Mouse (Mus musculus) kidney, adult 2 months (tissue): ENCODE results near the gene H1foo. TPM values are rescaled to one million over a fixed set of nuclear protein-coding genes. Genes with fewer than 3 reads are reported as not detected.

Experiments used
- DNase-seq: peaks from one replicate; pipeline ENCODE4 v3.0.0; 2021
- H3K27ac ChIP-seq: fragments of 200-500 bp; 2 replicates; pipeline ENCODE4 v1.5.1; 2012; ENCODE audit warnings: low read depth, low read length, control low read depth, inconsistent platforms; ENCODE audit not compliant: insufficient read depth
- H3K27me3 ChIP-seq: fragments of 200-500 bp; replicated peaks from 2 replicates; pipeline ENCODE4 v1.6.1; 2012; ENCODE audit warnings: mild to moderate bottlenecking, moderate library complexity, low read length, inconsistent platforms; ENCODE audit not compliant: control insufficient read depth, insufficient read depth
- H3K36me3 ChIP-seq: fragments of 200-500 bp; 2 replicates; pipeline ENCODE4 v1.6.1; 2012; ENCODE audit warnings: mild to moderate bottlenecking, moderate library complexity, low read length, inconsistent platforms; ENCODE audit not compliant: control insufficient read depth, insufficient read depth
- H3K4me1 ChIP-seq: fragments of 200-500 bp; 2 replicates; pipeline ENCODE4 v1.6.1; 2011; ENCODE audit warnings: low read length; ENCODE audit not compliant: control insufficient read depth, insufficient read depth
- H3K4me3 ChIP-seq: fragments of 200-500 bp; 2 replicates; pipeline ENCODE4 v1.5.1; 2011; ENCODE audit warnings: mild to moderate bottlenecking, low read depth, low read length, control low read depth; ENCODE audit not compliant: insufficient read depth
- CTCF ChIP-seq: fragments of 200-500 bp; conservative IDR thresholded peaks from 2 replicates; pipeline ENCODE4 v1.5.1; 2011; ENCODE audit warnings: low read depth, mild to moderate bottlenecking, control low read depth, low read length, moderate library complexity, mixed read lengths; ENCODE audit not compliant: insufficient read depth, insufficient read length
- POLR2A ChIP-seq: fragments of 200-500 bp; IDR thresholded peaks from one replicate; pipeline ENCODE4 v1.6.1; 2011; ENCODE audit warnings: low read depth, low read length, control low read depth
- WGBS: fragments of 180-500 bp; shearing (Covaris S2); methylation state at CpG from one replicate; pipeline ENCODE4 v1.1.7; 2018; 5-methylcytosine and 5-hydroxymethylcytosine counted together
- polyA plus RNA-seq: library from polyadenylated mRNA; depleted of rRNA; stranded (reverse); fragments of >200 nt; gene quantifications from 2 replicates; pipeline ENCODE4 v1.2.3, GENCODE M21; 2012

H1foo gene
- polyA plus RNA-seq, 1 experiment: not detected

DNA sequence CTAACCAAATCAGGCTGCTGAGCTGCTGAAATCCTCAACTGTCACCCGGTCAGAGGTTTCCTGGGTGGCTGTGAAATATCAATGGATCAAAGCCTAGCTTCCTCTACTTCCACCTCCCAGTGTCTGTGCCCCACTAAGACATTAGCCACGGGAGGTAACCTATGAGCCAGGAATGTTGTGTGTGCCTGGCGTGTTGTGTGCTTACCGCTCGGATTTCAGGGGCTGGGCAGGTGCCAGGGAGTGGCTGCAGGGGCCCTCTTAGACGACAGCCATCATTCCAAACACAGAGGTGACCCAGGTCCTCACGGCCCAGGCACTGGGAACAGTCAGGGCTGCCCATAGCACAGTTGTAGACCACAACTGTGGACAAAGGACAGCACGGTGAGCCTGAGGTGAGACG lies 24.4 kb downstream of the H1foo start:
- Histone ChIP-seq H3K4me1 (peaks cover 4% of the 10 kb centered on the region; the same call in 1 of the 2 replicates), H3K36me3 (no peaks in the 10 kb centered on the region), H3K4me3 (no peak overlapping the region), H3K27me3 (no peaks in the 10 kb centered on the region), H3K27ac (no peak overlapping the region)
- no peak for DNase-seq
- TF ChIP-seq POLR2A (no peak), CTCF (no peak)
- 78% methylated on average over 9 of the region's 9 CpGs for WGBS

DNA sequence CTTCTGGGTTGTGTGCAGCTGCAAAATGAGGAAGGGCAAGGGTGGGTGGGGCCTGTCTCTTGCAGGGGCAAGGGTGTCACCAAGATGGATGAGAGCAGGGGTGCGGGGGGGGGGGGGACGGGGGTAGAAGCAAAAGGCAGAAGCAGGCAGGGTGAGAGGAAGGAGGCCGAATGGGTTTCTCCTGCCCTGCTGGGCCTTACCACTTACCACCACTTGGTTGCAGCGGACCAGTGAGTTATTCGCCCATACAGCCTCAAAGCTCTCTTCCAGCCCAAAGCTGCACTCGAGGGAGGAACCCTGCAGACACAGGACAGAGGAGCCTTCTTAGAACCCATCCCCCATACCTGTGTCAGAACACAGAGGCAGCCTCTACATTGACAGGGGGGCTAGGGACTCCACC lies 25.2 kb downstream of the H1foo start:
- no peaks in the 10 kb centered on the region for H3K27me3 ChIP-seq
- WGBS: 67% methylated on average over 6 of the region's 6 CpGs
- no peak overlapping the region for H3K27ac ChIP-seq
- H3K4me3 ChIP-seq: no peak overlapping the region
- H3K36me3 ChIP-seq: no peaks in the 10 kb centered on the region
- TF ChIP-seq CTCF: no peak
- no peak for TF ChIP-seq POLR2A
- DNase-seq: no peak
- peaks cover 4% of the 10 kb centered on the region; the same call in 1 of the 2 replicates for H3K4me1 ChIP-seq

DNA sequence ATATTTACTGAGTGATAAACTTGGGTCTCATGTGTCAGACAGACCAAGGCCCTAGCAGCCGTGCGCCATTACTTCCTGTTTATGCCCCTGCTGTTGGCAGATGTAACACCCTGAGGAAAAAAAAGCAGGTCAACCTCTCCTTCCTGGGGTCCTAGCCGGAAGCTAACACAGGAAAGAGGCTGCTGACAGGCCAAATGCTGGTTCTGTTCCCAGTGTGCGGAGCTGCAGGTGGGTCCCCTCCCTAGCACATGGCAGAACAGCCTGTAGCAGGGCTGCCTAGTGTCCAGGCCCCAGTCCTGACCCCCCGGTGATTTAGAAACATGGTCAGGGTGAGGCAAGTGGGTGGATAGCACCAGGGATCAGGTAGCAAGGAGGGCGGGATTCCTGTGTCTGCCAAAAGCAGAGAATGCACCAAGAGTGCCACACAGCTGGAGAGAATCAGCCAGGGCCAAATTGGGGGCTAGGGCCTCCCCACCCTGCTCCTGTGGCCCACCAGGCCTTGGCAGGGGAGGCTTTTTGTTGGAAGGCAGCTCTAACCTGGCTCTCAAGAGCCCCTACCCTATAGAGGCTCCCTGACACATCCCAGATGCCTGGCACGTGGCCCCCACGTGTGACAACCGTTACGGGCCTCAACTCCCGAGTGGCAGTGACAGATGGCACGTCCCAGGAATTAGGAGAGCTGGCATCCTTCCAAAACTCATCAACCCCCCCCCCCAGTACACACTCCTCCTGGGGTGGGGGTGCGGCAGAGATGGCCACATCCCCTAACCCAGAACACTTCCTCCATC lies 26.7 kb downstream of the H1foo start:
- H3K27me3 ChIP-seq: no peaks in the 10 kb centered on the region
- peaks cover 4% of the 10 kb centered on the region; the same call in 1 of the 2 replicates for H3K4me1 ChIP-seq
- no peak overlapping the region for H3K4me3 ChIP-seq
- TF ChIP-seq POLR2A (no peak), CTCF (no peak)
- peak; percentile 78 for DNase-seq
- H3K27ac ChIP-seq: 0 out of 2 replicates have a peak overlapping the region, but pooled peaks have one; percentile 7
- H3K36me3 ChIP-seq: no peaks in the 10 kb centered on the region
- 46% methylated on average over 13 of the region's 13 CpGs for WGBS

DNA sequence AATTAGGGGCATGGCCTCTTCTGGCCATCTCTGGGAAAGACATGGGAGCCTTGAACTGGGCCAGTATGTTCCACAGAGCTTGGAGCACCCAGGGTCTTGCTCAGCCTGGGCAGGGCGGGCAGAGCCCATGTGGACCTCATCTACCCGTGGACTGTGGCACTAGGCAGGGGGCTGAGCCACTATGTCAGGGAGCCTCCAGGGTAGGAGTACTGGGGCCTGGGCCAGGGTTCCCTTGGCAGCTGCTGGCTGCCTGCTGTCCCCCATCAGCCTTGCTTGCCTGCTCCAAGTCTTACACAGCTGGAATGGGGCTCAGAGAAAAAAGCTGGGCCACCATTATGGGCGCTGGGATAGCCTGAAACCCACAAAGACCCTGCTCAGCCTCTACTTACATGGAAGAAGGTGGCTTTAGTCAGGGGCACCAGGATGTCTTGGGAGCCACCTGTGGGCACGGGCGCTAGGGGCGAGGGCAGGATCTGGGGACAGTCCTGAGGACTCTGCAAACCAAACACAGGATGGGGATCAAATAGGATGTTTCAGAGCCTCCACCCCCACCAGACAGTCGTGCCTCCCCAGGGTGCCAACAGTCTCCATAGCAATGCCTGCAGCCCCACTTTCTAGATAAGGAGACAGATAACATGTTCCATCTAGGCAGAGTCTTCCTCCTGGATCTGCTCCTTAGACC lies 27.5 kb downstream of the H1foo start:
- no peak overlapping the region for H3K4me3 ChIP-seq
- no peaks in the 10 kb centered on the region for H3K36me3 ChIP-seq
- DNase-seq: no peak
- no peak overlapping the region for H3K27ac ChIP-seq
- 78% methylated on average over 7 of the region's 7 CpGs for WGBS
- no peaks in the 10 kb centered on the region for H3K27me3 ChIP-seq
- TF ChIP-seq CTCF (no peak), POLR2A (no peak)
- H3K4me1 ChIP-seq: peaks cover 4% of the 10 kb centered on the region; the same call in 1 of the 2 replicates

DNA sequence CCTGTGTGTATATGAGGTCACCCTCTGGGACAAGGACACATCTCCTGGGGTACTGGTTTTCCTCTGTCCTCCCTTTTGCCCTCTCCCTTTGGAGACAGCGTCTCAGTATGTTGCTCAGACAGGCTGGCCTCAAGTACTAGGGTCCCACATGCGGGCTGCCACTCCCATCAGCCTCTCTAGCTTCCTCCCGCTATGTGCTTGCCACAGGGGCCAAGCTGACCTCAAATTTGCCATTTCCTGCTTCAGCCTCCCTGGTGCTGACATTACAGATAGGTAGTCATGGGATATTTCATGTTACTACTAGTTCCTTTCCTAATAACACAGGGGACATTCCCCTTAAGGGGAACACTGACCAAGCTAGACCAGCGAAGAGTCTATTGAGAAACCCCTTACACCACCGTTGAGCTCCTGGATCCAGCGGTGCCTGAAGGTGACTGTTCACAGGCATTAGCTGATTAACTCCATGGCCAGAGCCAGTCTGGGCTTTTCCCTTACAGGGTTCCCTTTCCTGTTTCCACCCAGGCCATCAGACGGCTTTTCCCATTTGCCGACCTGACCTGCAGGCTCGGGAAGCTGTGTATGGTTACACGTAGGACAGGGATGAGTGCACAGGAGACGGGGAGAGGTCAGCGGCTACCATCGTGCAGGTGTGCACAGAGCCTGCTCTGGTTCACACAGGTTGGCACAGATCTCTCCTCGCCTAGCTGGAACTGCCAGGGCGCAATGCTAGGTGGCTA lies 28.6 kb downstream of the H1foo start:
- H3K4me3 ChIP-seq: no peak overlapping the region
- no peak overlapping the region for H3K27ac ChIP-seq
- peaks cover 4% of the 10 kb centered on the region; the same call in 1 of the 2 replicates for H3K4me1 ChIP-seq
- H3K36me3 ChIP-seq: no peaks in the 10 kb centered on the region
- no peaks in the 10 kb centered on the region for H3K27me3 ChIP-seq
- no peak for DNase-seq
- no peak for TF ChIP-seq CTCF
- TF ChIP-seq POLR2A: no peak
- WGBS: 51% methylated on average over 15 of the region's 15 CpGs

DNA sequence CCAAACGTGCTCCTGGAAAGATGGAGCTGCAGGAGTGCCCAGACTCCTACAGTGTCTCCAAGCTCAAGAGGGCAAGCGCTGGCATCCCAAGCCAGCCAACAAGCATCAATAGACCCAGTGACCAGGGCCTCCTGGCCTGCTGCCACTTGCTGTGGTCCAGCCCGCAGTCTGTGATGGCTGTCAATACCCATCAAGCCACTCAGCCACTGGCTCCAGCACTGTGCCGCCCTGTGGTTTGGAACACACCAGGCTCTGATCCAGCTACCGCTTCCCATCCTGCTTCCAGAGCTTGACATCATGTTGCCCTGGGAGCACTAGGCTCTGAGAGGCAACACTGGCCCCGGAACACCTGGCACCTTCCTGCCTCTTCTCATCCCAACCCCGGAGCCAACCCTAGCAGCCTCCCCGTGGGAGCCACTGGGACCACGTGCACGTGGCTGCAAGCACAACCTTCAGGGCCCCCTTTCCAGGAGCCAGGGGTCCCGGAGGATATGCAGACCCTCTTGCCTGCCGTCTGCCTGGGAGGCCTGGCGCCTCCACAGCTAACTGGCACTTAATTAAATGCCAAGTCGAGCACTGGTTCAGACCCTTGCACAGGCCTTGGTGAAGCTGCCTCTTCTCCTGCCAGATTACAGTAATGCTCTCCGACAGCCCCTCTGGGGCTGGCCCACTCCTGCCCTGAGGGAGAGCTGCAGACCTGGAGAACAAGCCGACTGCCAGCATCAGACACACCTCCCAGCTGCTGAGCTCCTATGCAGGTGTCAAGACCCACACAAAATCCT lies 29.3 kb downstream of the H1foo start:
- DNase-seq: no peak
- Histone ChIP-seq H3K27me3 (no peaks in the 10 kb centered on the region), H3K27ac (no peak overlapping the region), H3K36me3 (no peaks in the 10 kb centered on the region), H3K4me1 (peaks cover 4% of the 10 kb centered on the region; the same call in 1 of the 2 replicates), H3K4me3 (no peak overlapping the region)
- no peak for TF ChIP-seq CTCF
- TF ChIP-seq POLR2A: no peak
- 71% methylated on average over 16 of the region's 16 CpGs for WGBS
